Mouse (Mus musculus) kidney, postnatal 10 days (tissue): ENCODE data around the gene Acoxl.
"Not testable (repeated sequence)": the region's sequence is repeated elsewhere in the genome, so short reads cannot be mapped to it uniquely, and the experiment has no call there.

Experiments used
- DNase-seq: peaks from one replicate; pipeline ENCODE4 v3.0.0; 2021; ENCODE audit warnings: mixed read lengths

Gene Acoxl

GRCm38 (mm10) chr2:128085481-128085880, 246.8 kb downstream of the Acoxl start:
- no peak for DNase-seq

- no peak for DNase-seq
Observed at GRCm38 (mm10) chr2:128086301-128086886, 247.7 kb downstream of the Acoxl start.

GRCm38 (mm10) chr2:128086996-128087526, 248.4 kb downstream of the Acoxl start:
- DNase-seq, result no peak

- DNase-seq, result no peak
Observed at GRCm38 (mm10) chr2:128087798-128088545, 249.3 kb downstream of the Acoxl start.

- DNase-seq, result no peak
Observed at GRCm38 (mm10) chr2:128090283-128090885, 251.7 kb downstream of the Acoxl start.

- DNase-seq, result peak; percentile 22
Observed at GRCm38 (mm10) chr2:128091431-128092369, 253.0 kb downstream of the Acoxl start.

- DNase-seq, result no peak
Observed at GRCm38 (mm10) chr2:128092451-128092850, 253.8 kb downstream of the Acoxl start.

GRCm38 (mm10) chr2:128094196-128094595, 255.5 kb downstream of the Acoxl start:
- peak; percentile 19 for DNase-seq

GRCm38 (mm10) chr2:128094602-128095001, 255.9 kb downstream of the Acoxl start:
- no peak for DNase-seq

GRCm38 (mm10) chr2:128095270-128095669, 256.6 kb downstream of the Acoxl start:
- peak; percentile 21 for DNase-seq

- DNase-seq, result no peak
Observed at GRCm38 (mm10) chr2:128096070-128096469, 257.4 kb downstream of the Acoxl start.

GRCm38 (mm10) chr2:128098118-128098517, 259.4 kb downstream of the Acoxl start:
- not testable (repeated sequence) for DNase-seq

- no peak for DNase-seq
Observed at GRCm38 (mm10) chr2:128102086-128102485, 263.4 kb downstream of the Acoxl start.

- no peak for DNase-seq
Observed at GRCm38 (mm10) chr2:128104815-128105214, 266.1 kb downstream of the Acoxl start.

- DNase-seq, result no peak
Observed at GRCm38 (mm10) chr2:128105651-128106050, 267.0 kb downstream of the Acoxl start.

- no peak for DNase-seq
Observed at GRCm38 (mm10) chr2:128111537-128111936, 272.9 kb downstream of the Acoxl start.

GRCm38 (mm10) chr2:128114621-128115020, 275.9 kb downstream of the Acoxl start:
- DNase-seq, result no peak

- no peak for DNase-seq
Observed at GRCm38 (mm10) chr2:128115579-128115978, 276.9 kb downstream of the Acoxl start.

GRCm38 (mm10) chr2:128117605-128118004, 278.9 kb downstream of the Acoxl start:
- no peak for DNase-seq

- no peak for DNase-seq
Observed at GRCm38 (mm10) chr2:128118971-128119370, 280.3 kb downstream of the Acoxl start.

- DNase-seq, result peak; percentile 76
Observed at GRCm38 (mm10) chr2:128122491-128122890, 283.8 kb downstream of the Acoxl start.
